20 mouse cellular contexts compared by ENCODE assay signal in genomic region chr14:31267649-31268048, GRCm38 (mm10). TPM values are rescaled to one million over a fixed set of nuclear protein-coding genes. Genes with fewer than 3 reads are reported as not detected.
DNase-seq lines count a peak whose midpoint lies in the region; ATAC-seq lines count a peak whose summit lies in the region.
"Had no signal": no experiment of that assay in that cellular context is flagged by ENCODE, and none has a peak within 500 bp of the region (broad histone marks: within the 10 kb centered on the region; RNA-seq: fewer than 3 reads in every experiment).

No protein-coding gene starts in this region.

- no peak for ATAC-seq in midbrain, embryonic 12.5 days (ENCODE audit: low FRiP score, low read depth)
- ATAC-seq: activated CD4-positive, CD25-positive, alpha-beta regulatory T cell, adult 4 months had no signal

- H3K27me3 ChIP-seq in midbrain, embryonic 12.5 days = peaks cover 7% of the 10 kb centered on the region; the same call in 1 of the 2 replicates
- H3K27me3 ChIP-seq: embryonic facial prominence, embryonic 13.5 days; limb, embryonic 15.5 days; neural tube, embryonic 13.5 days had no signal

- 0 out of 2 replicates have a peak overlapping the region, but pooled peaks have one; percentile 55 for H3K27ac ChIP-seq in midbrain, embryonic 12.5 days (replicated peaks)
- H3K27ac ChIP-seq: embryonic facial prominence, embryonic 13.5 days; limb, embryonic 15.5 days had no signal

- DNase-seq in frontal cortex, postnatal 36 days (ENCODE audit: low spot score in 2 of 2) = peak; percentile 39 to 51
- no peak for DNase-seq in frontal cortex, postnatal 14 days (ENCODE audit: low spot score in 2 of 2)
- DNase-seq in right cerebral cortex, adult 2 months (ENCODE audit: low spot score in 2 of 2) = peak; percentile 40 to 47
- DNase-seq in right cerebral cortex, postnatal 4 days = no peak
- DNase-seq in adrenal gland, postnatal 14 days = no peak
- no peak for DNase-seq in MN1 (ENCODE audit: low spot score)
- DNase-seq in cerebellum, adult 9-10 months = no peak
- DNase-seq: adrenal gland, postnatal 36 days; cerebellum, postnatal 25 days; heart, postnatal 36 days; kidney, adult 18-20 months; kidney, postnatal 25 days; lung, adult 18-20 months; lung, postnatal 36 days had no signal

- H3K4me1 ChIP-seq in midbrain, embryonic 12.5 days = peaks cover 28% of the 10 kb centered on the region

- no peak overlapping the region for H3K4me3 ChIP-seq in midbrain, embryonic 12.5 days
- H3K4me3 ChIP-seq: embryonic facial prominence, embryonic 13.5 days; heart, embryonic 12.5 days; limb, embryonic 15.5 days; neural tube, embryonic 13.5 days had no signal

- 87% methylated on average over 11 of the region's 11 CpGs for WGBS in midbrain, embryonic 12.5 days

- no peaks in the 10 kb centered on the region for H3K9me3 ChIP-seq in midbrain, embryonic 12.5 days
- H3K9me3 ChIP-seq: embryonic facial prominence, embryonic 13.5 days; heart, embryonic 12.5 days; limb, embryonic 15.5 days; neural tube, embryonic 13.5 days had no signal

- H3K9ac ChIP-seq in midbrain, embryonic 12.5 days (replicated peaks) = no peak overlapping the region
- H3K9ac ChIP-seq: embryonic facial prominence, embryonic 13.5 days; heart, embryonic 12.5 days; limb, embryonic 15.5 days; neural tube, embryonic 13.5 days had no signal

- no peak overlapping the region for H3K4me2 ChIP-seq in midbrain, embryonic 12.5 days (replicated peaks)
- H3K4me2 ChIP-seq: heart, embryonic 12.5 days; limb, embryonic 15.5 days had no signal

- peaks cover 5% of the 10 kb centered on the region; the same call in 1 of the 2 replicates for H3K36me3 ChIP-seq in midbrain, embryonic 12.5 days
- H3K36me3 ChIP-seq: neural tube, embryonic 13.5 days had no signal

RNA-seq across cellular contexts. Expression of gene Bap1, which starts 16.4 kb away (rescaled TPM):
- polyA plus RNA-seq in midbrain, embryonic 12.5 days (2016; fragmentation: Nextera tagmentation; extraction: Ambion mirVana) = 124 and 127 TPM in 2 replicates
- total RNA-seq in adrenal gland, postnatal 14 days (2021) = 58.5 and 62.4 TPM in 2 replicates

RNA-seq across cellular contexts. Expression of gene Phf7, which starts 16.5 kb away (rescaled TPM):
- polyA plus RNA-seq in midbrain, embryonic 12.5 days (2016; fragmentation: Nextera tagmentation; extraction: Ambion mirVana) = 12.0 and 12.2 TPM in 2 replicates
- total RNA-seq in adrenal gland, postnatal 14 days (2021) = 6.8 and 9.6 TPM in 2 replicates

RNA-seq across cellular contexts. Expression of gene Sema3g, which starts 50.0 kb away (rescaled TPM):
- polyA plus RNA-seq in midbrain, embryonic 12.5 days (2016; fragmentation: Nextera tagmentation; extraction: Ambion mirVana) = 0.69 and 1.1 TPM in 2 replicates
- 10.9 and 13.9 TPM in 2 replicates for total RNA-seq in adrenal gland, postnatal 14 days (2021)
- polyA plus RNA-seq: activated CD4-positive, CD25-positive, alpha-beta regulatory T cell, adult 4 months had no signal

RNA-seq across cellular contexts. Expression of gene Nisch, which starts 50.9 kb away (rescaled TPM):
- polyA plus RNA-seq in midbrain, embryonic 12.5 days (2016; fragmentation: Nextera tagmentation; extraction: Ambion mirVana) = 463 and 480 TPM in 2 replicates
- total RNA-seq in adrenal gland, postnatal 14 days (2021) = 269 and 295 TPM in 2 replicates

RNA-seq across cellular contexts. Expression of gene Dnah1, which starts 56.0 kb away (rescaled TPM):
- 6.0 and 6.4 TPM in 2 replicates for polyA plus RNA-seq in midbrain, embryonic 12.5 days (2016; fragmentation: Nextera tagmentation; extraction: Ambion mirVana)
- 1.0 and 1.2 TPM in 2 replicates for total RNA-seq in adrenal gland, postnatal 14 days (2021)

Comparison
In these comparisons a context has a peak if more than half of its experiments do, and no peak if none do; other contexts are left out.
1. DNase-seq: peak in frontal cortex, postnatal 36 days (2 of 2) and right cerebral cortex, adult 2 months (2 of 2); none in frontal cortex, postnatal 14 days (0 of 2), right cerebral cortex, postnatal 4 days (single experiment), adrenal gland, postnatal 14 days (single experiment), MN1 (single experiment) and cerebellum, adult 9-10 months (single experiment).